Mouse (Mus musculus): ENCODE measurements at regions not wholly inside any gene's neighbourhood (a gene's known extent, or its start where the extent isn't known, plus 50 kb on each side); places are given as distances from the start of the nearest gene placed in this dataset.

GRCm38 (mm10) chr1:126918876-126919275 lies 88.3 kb upstream of the Nckap5 start:
- ATAC-seq (replicated peaks; ENCODE audit: insufficient number of reproducible peaks, low FRiP score, low TSS enrichment), result no peak
- H3K9me3 ChIP-seq (replicated peaks; ENCODE audit: control insufficient read depth, low read length), result no peaks in the 10 kb centered on the region
- no peak overlapping the region for H3K27ac ChIP-seq (ENCODE audit: low read depth, low read length)
- no peaks in the 10 kb centered on the region for H3K27me3 ChIP-seq (ENCODE audit: control insufficient read depth, insufficient read depth, low read length)
- H3K4me3 ChIP-seq (ENCODE audit: low read depth, low read length), result no peak overlapping the region
- H3K4me2 ChIP-seq, result no peak overlapping the region
- H3K36me3 ChIP-seq (ENCODE audit: control insufficient read depth, insufficient read depth, low read length), result no peaks in the 10 kb centered on the region
- H3K4me1 ChIP-seq (ENCODE audit: control insufficient read depth, insufficient read depth, low read length), result no peaks in the 10 kb centered on the region
- 78% methylated on average over 1 of the region's 1 CpGs for WGBS (ENCODE audit: insufficient replicate concordance)
- H3K9ac ChIP-seq (ENCODE audit: low read depth, low read length), result no peak overlapping the region

- H3K36me3 ChIP-seq (ENCODE audit: control insufficient read depth, insufficient read depth, low read length), result no peaks in the 10 kb centered on the region
- no peak for ATAC-seq (replicated peaks; ENCODE audit: insufficient number of reproducible peaks, low FRiP score, low TSS enrichment)
- no peaks in the 10 kb centered on the region for H3K27me3 ChIP-seq (ENCODE audit: control insufficient read depth, insufficient read depth, low read length)
- no peak overlapping the region for H3K9ac ChIP-seq (ENCODE audit: low read depth, low read length)
- no peak overlapping the region for H3K4me3 ChIP-seq (ENCODE audit: low read depth, low read length)
- no peak overlapping the region for H3K27ac ChIP-seq (ENCODE audit: low read depth, low read length)
- no peaks in the 10 kb centered on the region for H3K9me3 ChIP-seq (replicated peaks; ENCODE audit: control insufficient read depth, low read length)
- 70% methylated on average over 6 of the region's 6 CpGs for WGBS (ENCODE audit: insufficient replicate concordance)
- H3K4me1 ChIP-seq (ENCODE audit: control insufficient read depth, insufficient read depth, low read length), result no peaks in the 10 kb centered on the region
- no peak overlapping the region for H3K4me2 ChIP-seq
These were observed 87.3 kb upstream of the Nckap5 start for GRCm38 (mm10) chr1:126917872-126918271.

- 62% methylated on average over 6 of the region's 6 CpGs for WGBS (ENCODE audit: insufficient replicate concordance)
- Histone ChIP-seq H3K4me3 (ENCODE audit: low read depth, low read length) (no peak overlapping the region), H3K4me1 (ENCODE audit: control insufficient read depth, insufficient read depth, low read length) (no peaks in the 10 kb centered on the region), H3K36me3 (ENCODE audit: control insufficient read depth, insufficient read depth, low read length) (no peaks in the 10 kb centered on the region), H3K4me2 (no peak overlapping the region), H3K9ac (ENCODE audit: low read depth, low read length) (no peak overlapping the region), H3K27ac (ENCODE audit: low read depth, low read length) (no peak overlapping the region), H3K27me3 (ENCODE audit: control insufficient read depth, insufficient read depth, low read length) (no peaks in the 10 kb centered on the region), H3K9me3 (replicated peaks; ENCODE audit: control insufficient read depth, low read length) (no peaks in the 10 kb centered on the region)
- no peak for ATAC-seq (replicated peaks; ENCODE audit: insufficient number of reproducible peaks, low FRiP score, low TSS enrichment)
These were observed 85.8 kb upstream of the Nckap5 start for GRCm38 (mm10) chr1:126916369-126916768.

- Histone ChIP-seq H3K9me3 (replicated peaks; ENCODE audit: control insufficient read depth, low read length) (no peaks in the 10 kb centered on the region), H3K27ac (ENCODE audit: low read depth, low read length) (no peak overlapping the region), H3K4me1 (ENCODE audit: control insufficient read depth, insufficient read depth, low read length) (no peaks in the 10 kb centered on the region), H3K4me3 (ENCODE audit: low read depth, low read length) (no peak overlapping the region), H3K4me2 (no peak overlapping the region), H3K9ac (ENCODE audit: low read depth, low read length) (no peak overlapping the region), H3K36me3 (ENCODE audit: control insufficient read depth, insufficient read depth, low read length) (no peaks in the 10 kb centered on the region), H3K27me3 (ENCODE audit: control insufficient read depth, insufficient read depth, low read length) (no peaks in the 10 kb centered on the region)
- ATAC-seq (replicated peaks; ENCODE audit: insufficient number of reproducible peaks, low FRiP score, low TSS enrichment), result no peak
- WGBS (ENCODE audit: insufficient replicate concordance), result 67% methylated on average over 12 of the region's 12 CpGs
These were observed 80.9 kb upstream of the Nckap5 start for GRCm38 (mm10) chr1:126911277-126912060.

GRCm38 (mm10) chr1:126907417-126907816 lies 76.8 kb upstream of the Nckap5 start:
- H3K9ac ChIP-seq (ENCODE audit: low read depth, low read length), result no peak overlapping the region
- H3K4me3 ChIP-seq (ENCODE audit: low read depth, low read length), result no peak overlapping the region
- H3K4me2 ChIP-seq, result no peak overlapping the region
- H3K4me1 ChIP-seq (ENCODE audit: control insufficient read depth, insufficient read depth, low read length), result no peaks in the 10 kb centered on the region
- no peak overlapping the region for H3K27ac ChIP-seq (ENCODE audit: low read depth, low read length)
- ATAC-seq (replicated peaks; ENCODE audit: insufficient number of reproducible peaks, low FRiP score, low TSS enrichment), result no peak
- no peaks in the 10 kb centered on the region for H3K27me3 ChIP-seq (ENCODE audit: control insufficient read depth, insufficient read depth, low read length)
- H3K36me3 ChIP-seq (ENCODE audit: control insufficient read depth, insufficient read depth, low read length), result no peaks in the 10 kb centered on the region
- H3K9me3 ChIP-seq (replicated peaks; ENCODE audit: control insufficient read depth, low read length), result no peaks in the 10 kb centered on the region
- WGBS (ENCODE audit: insufficient replicate concordance), result 71% methylated on average over 2 of the region's 2 CpGs

- Histone ChIP-seq H3K9me3 (replicated peaks; ENCODE audit: control insufficient read depth, low read length) (no peaks in the 10 kb centered on the region), H3K4me1 (ENCODE audit: control insufficient read depth, insufficient read depth, low read length) (no peaks in the 10 kb centered on the region), H3K9ac (ENCODE audit: low read depth, low read length) (no peak overlapping the region), H3K27me3 (ENCODE audit: control insufficient read depth, insufficient read depth, low read length) (no peaks in the 10 kb centered on the region), H3K4me2 (no peak overlapping the region), H3K27ac (ENCODE audit: low read depth, low read length) (no peak overlapping the region), H3K4me3 (ENCODE audit: low read depth, low read length) (no peak overlapping the region), H3K36me3 (ENCODE audit: control insufficient read depth, insufficient read depth, low read length) (no peaks in the 10 kb centered on the region)
- WGBS (ENCODE audit: insufficient replicate concordance), result 72% methylated on average over 3 of the region's 3 CpGs
- ATAC-seq (replicated peaks; ENCODE audit: insufficient number of reproducible peaks, low FRiP score, low TSS enrichment), result no peak
These were observed 67.9 kb upstream of the Nckap5 start for GRCm38 (mm10) chr1:126898484-126898883.

- Histone ChIP-seq H3K36me3 (ENCODE audit: control insufficient read depth, insufficient read depth, low read length) (no peaks in the 10 kb centered on the region), H3K4me2 (no peak overlapping the region), H3K27ac (ENCODE audit: low read depth, low read length) (no peak overlapping the region), H3K9ac (ENCODE audit: low read depth, low read length) (no peak overlapping the region), H3K4me3 (ENCODE audit: low read depth, low read length) (no peak overlapping the region), H3K9me3 (replicated peaks; ENCODE audit: control insufficient read depth, low read length) (no peaks in the 10 kb centered on the region), H3K27me3 (ENCODE audit: control insufficient read depth, insufficient read depth, low read length) (no peaks in the 10 kb centered on the region), H3K4me1 (ENCODE audit: control insufficient read depth, insufficient read depth, low read length) (no peaks in the 10 kb centered on the region)
- WGBS (ENCODE audit: insufficient replicate concordance), result 56% methylated on average over 4 of the region's 4 CpGs
- ATAC-seq (replicated peaks; ENCODE audit: insufficient number of reproducible peaks, low FRiP score, low TSS enrichment), result no peak
These were observed 66.3 kb upstream of the Nckap5 start for GRCm38 (mm10) chr1:126896895-126897294.

GRCm38 (mm10) chr1:126880801-126881200 lies 50.2 kb upstream of the Nckap5 start:
- Histone ChIP-seq H3K4me3 (ENCODE audit: low read depth, low read length) (no peak overlapping the region), H3K9ac (ENCODE audit: low read depth, low read length) (no peak overlapping the region), H3K4me2 (no peak overlapping the region), H3K27ac (ENCODE audit: low read depth, low read length) (no peak overlapping the region), H3K36me3 (ENCODE audit: control insufficient read depth, insufficient read depth, low read length) (no peaks in the 10 kb centered on the region), H3K27me3 (ENCODE audit: control insufficient read depth, insufficient read depth, low read length) (no peaks in the 10 kb centered on the region), H3K9me3 (replicated peaks; ENCODE audit: control insufficient read depth, low read length) (no peaks in the 10 kb centered on the region), H3K4me1 (ENCODE audit: control insufficient read depth, insufficient read depth, low read length) (no peaks in the 10 kb centered on the region)
- 86% methylated on average over 3 of the region's 3 CpGs for WGBS (ENCODE audit: insufficient replicate concordance)
- no peak for ATAC-seq (replicated peaks; ENCODE audit: insufficient number of reproducible peaks, low FRiP score, low TSS enrichment)
